Mouse (Mus musculus) embryonic facial prominence, embryonic 15.5 days (tissue): ENCODE data around the gene Pnkp. TPM values are rescaled to one million over a fixed set of nuclear protein-coding genes. Genes with fewer than 3 reads are reported as not detected.
A peak's percentile ranks its signal among the peaks of the same experiment; 100 is the strongest.

Source experiments
- ATAC-seq: fragments of 200-750 bp; cut with Nextera tagmentation; 2 replicates; pipeline ENCODE4 v1.8.0; 2017; ENCODE audit warnings: low read depth, moderate TSS enrichment; ENCODE audit not compliant: insufficient number of reproducible peaks, low FRiP score, low TSS enrichment
- H3K27ac ChIP-seq: fragments of 300-500 bp; sonication (generic); replicated peaks from 2 replicates; pipeline ENCODE4 v1.5.1; 2015; ENCODE audit warnings: mild to moderate bottlenecking, inconsistent platforms
- H3K27me3 ChIP-seq: fragments of 300-500 bp; sonication (generic); 2 replicates; pipeline ENCODE4 v1.6.1; 2015; ENCODE audit warnings: inconsistent platforms
- H3K36me3 ChIP-seq: fragments of 300-500 bp; sonication (generic); 2 replicates; pipeline ENCODE4 v1.6.1; 2015; ENCODE audit warnings: mild to moderate bottlenecking, inconsistent platforms
- H3K4me1 ChIP-seq: fragments of 300-500 bp; sonication (generic); 2 replicates; pipeline ENCODE4 v1.6.1; 2015; ENCODE audit warnings: inconsistent platforms
- H3K4me2 ChIP-seq: fragments of 300-500 bp; sonication (generic); replicated peaks from 2 replicates; pipeline ENCODE4 v1.6.1; 2015; ENCODE audit warnings: mild to moderate bottlenecking, inconsistent platforms
- H3K4me3 ChIP-seq: fragments of 300-500 bp; sonication (generic); replicated peaks from 2 replicates; pipeline ENCODE4 v1.5.1; 2015; ENCODE audit warnings: mild to moderate bottlenecking, inconsistent platforms
- H3K9ac ChIP-seq: fragments of 300-500 bp; sonication (generic); 2 replicates; pipeline ENCODE4 v1.6.1; 2015; ENCODE audit warnings: inconsistent platforms
- H3K9me3 ChIP-seq: fragments of 300-500 bp; sonication (generic); replicated peaks from 2 replicates; pipeline ENCODE4 v1.6.1; 2016; ENCODE audit warnings: inconsistent platforms
- WGBS: fragments of 180-500 bp; shearing (Covaris S2); methylation state at CpG from one replicate; pipeline ENCODE4 v1.1.7; 2015; 5-methylcytosine and 5-hydroxymethylcytosine counted together
- polyA plus RNA-seq: library from polyadenylated mRNA; unstranded; fragments of >200 nt; fragmentation: Nextera tagmentation; extraction: Ambion mirVana; gene quantifications from 2 replicates; pipeline ENCODE4 v1.2.1, GENCODE M21; 2015

Gene Pnkp
- polyA plus RNA-seq, 1 experiment from 2014 or later, result 37.3 TPM

GRCm38 (mm10) chr7:44893197-44893596 lies 36.3 kb downstream of the Pnkp start:
- Histone ChIP-seq H3K9me3 (no peaks in the 10 kb centered on the region), H3K9ac (no peak overlapping the region), H3K27me3 (no peaks in the 10 kb centered on the region), H3K36me3 (peaks cover 14% of the 10 kb centered on the region), H3K4me2 (peak overlapping the region; percentile 69), H3K4me3 (peak overlapping the region; percentile 78), H3K27ac (peak overlapping the region; percentile 100), H3K4me1 (peaks cover 52% of the 10 kb centered on the region)
- 16% methylated on average over 8 of the region's 8 CpGs for whole genome bisulfite sequencing
- no peak for ATAC-seq

- no peaks in the 10 kb centered on the region for H3K9me3 ChIP-seq
- peak overlapping the region; percentile 48; the same call in 1 of the 2 replicates for H3K27ac ChIP-seq
- ATAC-seq, result no peak
- H3K4me1 ChIP-seq, result peaks cover 54% of the 10 kb centered on the region
- H3K27me3 ChIP-seq, result no peaks in the 10 kb centered on the region
- no peak overlapping the region for H3K9ac ChIP-seq
- 85% methylated on average over 3 of the region's 3 CpGs for WGBS
- H3K36me3 ChIP-seq, result peaks cover 5% of the 10 kb centered on the region
- no peak overlapping the region for H3K4me3 ChIP-seq
- H3K4me2 ChIP-seq, result no peak overlapping the region
These were observed 37.2 kb downstream of the Pnkp start for GRCm38 (mm10) chr7:44894175-44894574.

GRCm38 (mm10) chr7:44895206-44895592 lies 38.3 kb downstream of the Pnkp start:
- Histone ChIP-seq H3K4me1 (peaks cover 54% of the 10 kb centered on the region), H3K4me2 (peak overlapping the region; percentile 71), H3K9me3 (no peaks in the 10 kb centered on the region), H3K27me3 (no peaks in the 10 kb centered on the region), H3K36me3 (peaks cover 11% of the 10 kb centered on the region), H3K4me3 (peak overlapping the region; percentile 70), H3K27ac (peak overlapping the region; percentile 94), H3K9ac (no peak overlapping the region)
- 55% methylated on average over 7 of the region's 7 CpGs for WGBS
- ATAC-seq, result no peak

GRCm38 (mm10) chr7:44895593-44896434 lies 38.9 kb downstream of the Pnkp start, which contains the start of gene Fuz:
TSS of gene Fuz (plus strand) at chr7:44896079.
- H3K4me2 ChIP-seq, result peak within 1 kb of the TSS; percentile 71
- H3K9me3 ChIP-seq, result no peaks in the 10 kb centered on the region
- H3K27ac ChIP-seq, result peak within 1 kb of the TSS; percentile 94
- WGBS, result 1% methylated on average over 34 of the region's 34 CpGs
- peaks cover 49% of the 10 kb centered on the region for H3K4me1 ChIP-seq
- peak within 1 kb of the TSS; percentile 59 for H3K9ac ChIP-seq
- H3K27me3 ChIP-seq, result no peaks in the 10 kb centered on the region
- H3K36me3 ChIP-seq, result peaks cover 17% of the 10 kb centered on the region
- peak within 1 kb of the TSS; percentile 70 for H3K4me3 ChIP-seq
- peak; percentile 61 for ATAC-seq

GRCm38 (mm10) chr7:44896499-44896898 lies 39.6 kb downstream of the Pnkp start:
- peaks cover 49% of the 10 kb centered on the region for H3K4me1 ChIP-seq
- H3K9ac ChIP-seq, result peak overlapping the region; percentile 59
- H3K4me2 ChIP-seq, result peak overlapping the region; percentile 71
- peaks cover 20% of the 10 kb centered on the region for H3K36me3 ChIP-seq
- no peaks in the 10 kb centered on the region for H3K9me3 ChIP-seq
- peak overlapping the region; percentile 94 for H3K27ac ChIP-seq
- 28% methylated on average over 10 of the region's 10 CpGs for WGBS
- H3K27me3 ChIP-seq, result no peaks in the 10 kb centered on the region
- H3K4me3 ChIP-seq, result peak overlapping the region; percentile 70
- no peak for ATAC-seq

- Histone ChIP-seq H3K27ac (no peak overlapping the region), H3K4me2 (no peak overlapping the region; the same call in 1 of the 2 replicates), H3K9me3 (no peaks in the 10 kb centered on the region), H3K36me3 (peaks cover 34% of the 10 kb centered on the region), H3K4me1 (peaks cover 48% of the 10 kb centered on the region), H3K4me3 (no peak overlapping the region), H3K9ac (no peak overlapping the region), H3K27me3 (no peaks in the 10 kb centered on the region)
- 36% methylated on average over 19 of the region's 19 CpGs for WGBS
- ATAC-seq, result no peak
These were observed 41.7 kb downstream of the Pnkp start for GRCm38 (mm10) chr7:44898607-44899006.

GRCm38 (mm10) chr7:44900632-44901031 lies 43.7 kb downstream of the Pnkp start:
- Histone ChIP-seq H3K27me3 (no peaks in the 10 kb centered on the region), H3K9me3 (no peaks in the 10 kb centered on the region), H3K36me3 (peaks cover 54% of the 10 kb centered on the region), H3K4me3 (no peak overlapping the region), H3K4me2 (no peak overlapping the region), H3K27ac (peak overlapping the region; percentile 66; the same call in 1 of the 2 replicates), H3K4me1 (peaks cover 40% of the 10 kb centered on the region), H3K9ac (no peak overlapping the region)
- no peak for ATAC-seq
- 87% methylated on average over 11 of the region's 11 CpGs for WGBS

- Histone ChIP-seq H3K27me3 (no peaks in the 10 kb centered on the region), H3K9ac (peak overlapping the region; percentile 12; the same call in 1 of the 2 replicates), H3K9me3 (no peaks in the 10 kb centered on the region), H3K4me3 (peak overlapping the region; percentile 35), H3K4me1 (peaks cover 39% of the 10 kb centered on the region), H3K36me3 (peaks cover 61% of the 10 kb centered on the region), H3K27ac (peak overlapping the region; percentile 66), H3K4me2 (peak overlapping the region; percentile 55)
- 0 out of 2 replicates have a peak, but pooled peaks have one; percentile 17 for ATAC-seq
- 17% methylated on average over 21 of the region's 21 CpGs for WGBS
These were observed 44.3 kb downstream of the Pnkp start for GRCm38 (mm10) chr7:44901230-44901722.

GRCm38 (mm10) chr7:44905430-44905829 lies 48.5 kb downstream of the Pnkp start:
- Histone ChIP-seq H3K4me1 (peaks cover 15% of the 10 kb centered on the region), H3K9ac (no peak overlapping the region), H3K36me3 (peaks cover 89% of the 10 kb centered on the region), H3K27me3 (no peaks in the 10 kb centered on the region), H3K27ac (no peak overlapping the region), H3K4me2 (no peak overlapping the region), H3K4me3 (no peak overlapping the region), H3K9me3 (no peaks in the 10 kb centered on the region)
- 89% methylated on average over 20 of the region's 20 CpGs for WGBS
- ATAC-seq, result no peak

- 84% methylated on average over 15 of the region's 15 CpGs for WGBS
- no peak overlapping the region for H3K9ac ChIP-seq
- ATAC-seq, result no peak
- no peak overlapping the region for H3K27ac ChIP-seq
- H3K9me3 ChIP-seq, result no peaks in the 10 kb centered on the region
- no peak overlapping the region for H3K4me2 ChIP-seq
- no peaks in the 10 kb centered on the region for H3K27me3 ChIP-seq
- no peaks in the 10 kb centered on the region for H3K4me1 ChIP-seq
- peaks cover 98% of the 10 kb centered on the region for H3K36me3 ChIP-seq
- no peak overlapping the region for H3K4me3 ChIP-seq
These were observed 52.0 kb downstream of the Pnkp start for GRCm38 (mm10) chr7:44908706-44909476.
